In genomic region chr9:37489446-37490120, GRCm38 (mm10) we compare ENCODE assay signal across 8 mouse cellular contexts. TPM values are rescaled to one million over a fixed set of nuclear protein-coding genes. Genes with fewer than 3 reads are reported as not detected.
DNase-seq lines count a peak whose midpoint lies in the region; ATAC-seq lines count a peak whose summit lies in the region.

No protein-coding gene starts in this region.

- no peaks in the 10 kb centered on the region for H3K36me3 ChIP-seq in hindbrain, embryonic 13.5 days

- peak; percentile 85 for ATAC-seq in hindbrain, embryonic 13.5 days (ENCODE audit: low FRiP score)
- peak; percentile 59 for ATAC-seq in megakaryocyte progenitor cell, adult 5-6 weeks (replicated peaks; ENCODE audit: poor library complexity)

- H3K27ac ChIP-seq in hindbrain, embryonic 13.5 days, result peak overlapping the region; percentile 100

- H3K4me2 ChIP-seq in hindbrain, embryonic 13.5 days, result peak overlapping the region; percentile 94

- DNase-seq in T-cell, adult 2 months (ENCODE audit: low spot score), result peak; percentile 39
- DNase-seq in cerebellum, postnatal 14 days, result peak; percentile 47 to 48
- DNase-seq in frontal cortex, postnatal 36 days (ENCODE audit: low spot score in 2 of 2), result peak; percentile 28 to 36
- DNase-seq in left cerebral cortex, postnatal 25 days (ENCODE audit: low spot score in 2 of 2), result peak; percentile 29 to 40
- DNase-seq in right cerebral cortex, postnatal 25 days, result peak; percentile 39
- peak; percentile 67 for DNase-seq in yolk sac, embryonic 10.5 days (ENCODE audit: low spot score)

- no peaks in the 10 kb centered on the region for H3K27me3 ChIP-seq in hindbrain, embryonic 13.5 days

- intact Hi-C loops in left cerebral cortex, postnatal 25 days (cut with DNase I), result no loop called here

- peak overlapping the region; percentile 96 for H3K4me3 ChIP-seq in hindbrain, embryonic 13.5 days

- no peaks in the 10 kb centered on the region for H3K9me3 ChIP-seq in hindbrain, embryonic 13.5 days

- peaks cover 28% of the 10 kb centered on the region for H3K4me1 ChIP-seq in hindbrain, embryonic 13.5 days (replicated peaks)

- under 1% methylated on average over 61 of the region's 75 CpGs for WGBS in hindbrain, embryonic 13.5 days

- peak overlapping the region; percentile 97 for H3K9ac ChIP-seq in hindbrain, embryonic 13.5 days

RNA-seq across cellular contexts. Expression of gene Msantd2, which starts 0.5 kb away (rescaled TPM):
- polyA plus RNA-seq in hindbrain, embryonic 13.5 days (2015; fragmentation: Nextera tagmentation; extraction: Ambion mirVana), result 35.4 and 39.2 TPM in 2 replicates
- 10 to 100 TPM; 20.9 to 23.0 TPM for total RNA-seq in left cerebral cortex, postnatal 25 days (2021)
- 14.8 and 18.3 TPM in 2 replicates for total RNA-seq in megakaryocyte progenitor cell, adult 5-6 weeks (2015)
- total RNA-seq in megakaryocyte progenitor cell, adult 5-6 weeks (2017), result 21.9 and 40.8 TPM in 2 replicates

RNA-seq across cellular contexts. Expression of gene Esam, which starts 38.3 kb away (rescaled TPM):
- polyA plus RNA-seq in hindbrain, embryonic 13.5 days (2015; fragmentation: Nextera tagmentation; extraction: Ambion mirVana), result 41.1 and 43.4 TPM in 2 replicates
- total RNA-seq in left cerebral cortex, postnatal 25 days (2021), result 10 to 100 TPM; 20.2 to 21.6 TPM
- 0.34 and 0.94 TPM in 2 replicates for total RNA-seq in megakaryocyte progenitor cell, adult 5-6 weeks (2015)
- total RNA-seq in megakaryocyte progenitor cell, adult 5-6 weeks (2017), result 0.29 and 0.57 TPM in 2 replicates

RNA-seq across cellular contexts. Expression of gene Vsig2, which starts 49.5 kb away (rescaled TPM):
- polyA plus RNA-seq in hindbrain, embryonic 13.5 days (2015; fragmentation: Nextera tagmentation; extraction: Ambion mirVana), result 0.82 and 1.6 TPM in 2 replicates
- 1 to 10 TPM; 3.5 to 4.4 TPM for total RNA-seq in left cerebral cortex, postnatal 25 days (2021)
- not detected in 2 replicates for total RNA-seq in megakaryocyte progenitor cell, adult 5-6 weeks (2015)
- not detected in 2 replicates for total RNA-seq in megakaryocyte progenitor cell, adult 5-6 weeks (2017)

RNA-seq across cellular contexts. Expression of gene Robo3, which starts 56.5 kb away (rescaled TPM):
- 64.6 and 91.3 TPM in 2 replicates for polyA plus RNA-seq in hindbrain, embryonic 13.5 days (2015; fragmentation: Nextera tagmentation; extraction: Ambion mirVana)
- total RNA-seq in left cerebral cortex, postnatal 25 days (2021), result 10 to 100 TPM; 33.4 to 33.6 TPM
- 0.07 and 0.32 TPM in 2 replicates for total RNA-seq in megakaryocyte progenitor cell, adult 5-6 weeks (2015)
- 0.10 TPM in 1 of 2 replicates, not detected in the other for total RNA-seq in megakaryocyte progenitor cell, adult 5-6 weeks (2017)

Comparison
In these comparisons a context has a peak if more than half of its experiments do, and no peak if none do; other contexts are left out.
1. Peak in every context shown above with its lines: DNase-seq, ATAC-seq, H3K4me3 ChIP-seq and H3K27ac ChIP-seq.
2. RNA of gene Esam, which starts 38.3 kb away (total RNA-seq): 20.2 to 21.6 TPM in left cerebral cortex, postnatal 25 days; 0.29 to 0.94 TPM in megakaryocyte progenitor cell, adult 5-6 weeks; every median in the first group is over 10 times any median in the second.